Mouse (Mus musculus): ENCODE measurements around the gene Nkx2-2.
"Not testable (repeated sequence)": the region's sequence is repeated elsewhere in the genome, so short reads cannot be mapped to it uniquely, and the experiment has no call there.

The Nkx2-2 gene

GRCm38 (mm10) chr2:147181304-147181665 lies 12.8 kb downstream of the Nkx2-2 start:
- no peak for DNase-seq

- no peak for DNase-seq
Measured at GRCm38 (mm10) chr2:147180649-147181303, 13.3 kb downstream of the Nkx2-2 start.

- peak; percentile 86 for DNase-seq
Measured at GRCm38 (mm10) chr2:147178091-147179059, 15.7 kb downstream of the Nkx2-2 start.

- peak; percentile 87 for DNase-seq
Measured at GRCm38 (mm10) chr2:147177672-147178071, 16.4 kb downstream of the Nkx2-2 start.

GRCm38 (mm10) chr2:147175296-147175695 lies 18.7 kb downstream of the Nkx2-2 start:
- no peak for DNase-seq

- no peak for DNase-seq
Measured at GRCm38 (mm10) chr2:147173751-147174150, 20.3 kb downstream of the Nkx2-2 start.

GRCm38 (mm10) chr2:147170538-147170937 lies 23.5 kb downstream of the Nkx2-2 start:
- DNase-seq = not testable (repeated sequence)

GRCm38 (mm10) chr2:147165863-147166262 lies 28.2 kb downstream of the Nkx2-2 start:
- no peak for DNase-seq

GRCm38 (mm10) chr2:147165376-147165775 lies 28.7 kb downstream of the Nkx2-2 start:
- no peak for DNase-seq

- DNase-seq = no peak
Measured at GRCm38 (mm10) chr2:147152543-147152942, 41.5 kb downstream of the Nkx2-2 start.

Measured in right cerebral cortex, postnatal 4 days (tissue).